Mouse (Mus musculus) cerebellum, adult 11 months (tissue): ENCODE data around the gene Kcnj15.

ENCODE experiments used
- DNase-seq: peaks from one replicate; pipeline ENCODE4 v3.0.0; 2022

The Kcnj15 gene

DNA sequence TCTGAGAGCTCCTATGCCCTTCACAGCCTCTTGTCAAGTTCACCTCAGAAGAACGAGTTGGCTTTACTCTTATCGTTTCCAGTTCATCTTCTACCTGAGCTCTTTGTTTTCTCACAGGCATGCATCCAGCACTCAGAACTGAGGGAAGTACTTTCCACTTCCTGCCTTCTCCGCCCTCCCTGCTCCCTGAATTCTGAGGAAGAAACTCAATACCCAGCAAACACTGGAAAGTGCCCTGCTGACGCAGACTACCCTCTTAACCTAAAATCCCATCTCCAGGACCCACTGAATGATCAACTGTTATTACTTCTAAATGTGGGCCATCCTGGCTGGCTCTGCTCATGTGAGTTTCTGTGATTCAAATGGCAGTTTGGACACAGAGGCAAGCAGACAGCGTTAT lies 8.7 kb upstream of the Kcnj15 start:
- no peak for DNase-seq

DNA sequence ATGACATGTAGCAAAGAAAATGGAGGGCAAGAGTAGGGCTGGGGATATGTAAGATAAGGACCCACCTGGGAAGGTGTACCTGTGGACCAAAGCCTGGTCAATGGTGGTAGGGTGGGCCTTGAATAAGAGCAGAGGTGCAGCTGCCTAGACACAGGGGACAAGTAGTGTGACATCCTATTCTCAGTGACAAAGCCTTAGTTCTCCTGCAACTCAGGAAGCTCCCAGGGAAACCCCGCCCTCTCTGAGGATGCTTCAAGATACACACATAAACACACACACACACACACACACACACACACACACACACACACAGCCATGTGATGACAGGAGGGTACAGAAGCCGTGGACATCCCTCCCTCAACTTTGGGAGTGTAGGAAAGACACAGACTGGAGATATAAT lies 710 bp upstream of the Kcnj15 start:
- DNase-seq, result no peak

DNA sequence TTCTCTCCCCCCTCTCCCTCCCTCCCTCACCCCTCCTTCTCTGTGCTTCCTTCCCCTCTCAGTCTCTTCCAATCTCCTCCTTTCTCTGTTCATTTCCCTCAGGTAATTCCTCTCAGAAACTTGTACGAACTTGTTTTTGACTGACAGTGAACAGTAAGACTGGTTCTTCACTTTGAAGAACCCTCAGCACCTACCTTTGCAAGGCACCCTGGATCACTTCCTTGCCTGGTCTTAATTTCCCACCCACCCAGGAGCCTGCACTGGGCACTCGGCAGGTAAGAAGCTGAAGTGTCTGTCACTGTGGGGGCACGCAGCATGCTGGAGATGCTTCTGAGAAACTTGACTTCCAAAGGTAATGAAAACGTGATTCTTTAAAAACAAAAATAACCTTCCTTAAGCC lies 742 bp downstream of the Kcnj15 start:
- no peak for DNase-seq

DNA sequence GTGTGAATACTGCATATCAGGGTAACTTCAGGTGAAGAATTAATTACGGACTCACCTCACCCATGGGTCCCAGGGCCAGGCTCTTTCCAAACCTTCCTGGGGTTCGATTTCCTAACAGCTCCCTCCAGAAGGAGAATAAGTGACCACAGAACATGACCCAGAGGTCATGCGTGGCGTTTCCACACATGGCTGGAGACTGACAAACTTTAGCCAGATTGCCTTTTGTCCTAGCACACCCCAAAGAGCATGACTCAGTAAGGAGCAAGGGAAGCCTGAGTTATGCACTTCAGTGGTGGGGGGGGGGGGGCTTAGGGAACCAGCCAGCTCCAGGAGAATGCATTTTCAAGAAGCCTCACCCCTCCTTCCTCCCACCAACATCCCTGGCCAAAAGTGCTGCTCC lies 2.1 kb downstream of the Kcnj15 start:
- no peak for DNase-seq

DNA sequence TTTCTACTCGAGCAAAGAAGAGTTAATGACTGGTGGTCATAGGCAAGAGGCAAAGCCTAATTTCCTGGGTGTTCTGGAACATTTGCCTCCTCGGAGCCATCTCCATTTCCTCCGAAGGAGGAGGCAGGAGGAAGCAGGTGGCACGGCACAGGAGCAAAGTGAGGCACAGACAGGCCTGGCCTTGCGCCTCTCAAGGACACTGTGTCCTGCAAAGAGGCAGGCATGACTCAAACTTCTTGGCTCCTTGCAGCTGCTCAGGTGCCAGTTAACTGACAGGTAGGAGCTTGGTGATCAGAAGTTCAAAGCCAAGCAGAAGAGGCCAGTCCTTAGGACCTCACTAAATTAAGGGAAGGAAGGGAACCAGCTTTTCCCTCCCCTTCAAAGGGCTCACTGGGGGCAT lies 3.3 kb downstream of the Kcnj15 start:
- no peak for DNase-seq

DNA sequence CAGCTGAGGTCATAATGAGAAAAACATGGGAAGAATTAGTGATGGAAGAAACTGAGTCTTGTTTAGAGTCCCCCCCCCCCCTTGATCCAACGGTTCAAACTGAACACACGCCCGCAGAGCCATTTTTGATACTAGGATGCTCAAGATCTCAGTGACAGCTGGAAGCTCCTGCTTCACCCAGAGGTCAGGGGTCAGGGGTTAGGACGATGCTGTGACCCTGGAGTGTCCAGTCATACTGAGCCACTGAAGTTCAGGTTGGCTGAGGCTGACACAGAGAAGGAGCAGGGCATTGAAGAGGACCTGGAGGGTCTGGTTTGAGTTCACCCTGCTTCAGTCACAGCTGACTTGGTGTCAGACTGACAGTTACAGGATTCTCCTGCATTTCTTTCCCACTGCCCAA lies 4.4 kb downstream of the Kcnj15 start:
- no peak for DNase-seq

DNA sequence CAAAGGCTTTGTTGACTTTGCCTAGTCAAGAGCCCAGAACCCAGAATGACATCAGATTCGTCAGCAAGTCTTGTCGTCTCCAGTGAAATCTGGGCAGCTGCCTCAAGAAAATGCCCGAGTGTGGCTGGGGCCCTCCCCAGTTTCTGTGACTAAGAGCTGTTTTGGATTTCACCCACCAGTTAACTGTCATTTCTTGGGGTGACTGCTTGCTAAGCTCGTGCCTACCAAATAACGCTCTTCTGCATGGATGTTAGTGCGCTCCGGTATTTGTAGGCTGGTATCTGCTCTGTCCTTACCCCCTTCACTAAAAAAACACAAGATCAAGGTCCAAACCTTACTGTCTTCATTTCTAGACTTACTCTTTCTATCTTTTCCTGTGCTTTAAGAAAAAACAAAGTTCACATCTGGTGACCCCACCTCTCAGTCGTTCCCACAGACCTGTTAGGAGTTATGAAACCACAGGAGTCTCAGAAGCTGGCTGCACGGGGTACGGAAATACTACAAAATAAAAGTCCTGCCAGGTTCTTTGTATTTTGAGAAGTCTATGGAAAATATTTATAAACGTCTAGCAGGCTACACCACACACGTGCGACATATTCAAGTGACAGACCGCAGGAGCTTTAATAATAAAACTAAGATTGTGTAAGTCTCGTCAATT lies 5.5 kb downstream of the Kcnj15 start:
- no peak for DNase-seq

DNA sequence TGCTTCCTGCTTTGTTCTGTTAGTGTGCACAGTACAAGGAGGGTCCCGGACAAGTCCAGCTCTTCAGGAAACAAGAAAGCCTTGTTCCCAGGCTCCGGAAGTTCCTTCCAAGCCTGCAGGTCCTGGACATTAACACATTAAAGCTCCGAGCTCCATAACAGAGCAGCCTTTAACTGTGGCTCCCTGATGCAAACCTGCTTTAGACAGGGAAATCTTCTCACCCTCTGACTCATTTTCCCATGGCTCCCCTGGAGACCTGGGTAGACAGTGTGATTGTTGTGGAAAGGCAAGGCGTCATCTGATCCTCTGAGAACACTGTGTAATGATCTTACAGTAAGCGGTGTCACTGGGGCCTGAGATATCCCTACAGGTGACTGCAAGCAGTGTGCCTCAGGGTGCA lies 7.0 kb downstream of the Kcnj15 start:
- DNase-seq, result no peak

DNA sequence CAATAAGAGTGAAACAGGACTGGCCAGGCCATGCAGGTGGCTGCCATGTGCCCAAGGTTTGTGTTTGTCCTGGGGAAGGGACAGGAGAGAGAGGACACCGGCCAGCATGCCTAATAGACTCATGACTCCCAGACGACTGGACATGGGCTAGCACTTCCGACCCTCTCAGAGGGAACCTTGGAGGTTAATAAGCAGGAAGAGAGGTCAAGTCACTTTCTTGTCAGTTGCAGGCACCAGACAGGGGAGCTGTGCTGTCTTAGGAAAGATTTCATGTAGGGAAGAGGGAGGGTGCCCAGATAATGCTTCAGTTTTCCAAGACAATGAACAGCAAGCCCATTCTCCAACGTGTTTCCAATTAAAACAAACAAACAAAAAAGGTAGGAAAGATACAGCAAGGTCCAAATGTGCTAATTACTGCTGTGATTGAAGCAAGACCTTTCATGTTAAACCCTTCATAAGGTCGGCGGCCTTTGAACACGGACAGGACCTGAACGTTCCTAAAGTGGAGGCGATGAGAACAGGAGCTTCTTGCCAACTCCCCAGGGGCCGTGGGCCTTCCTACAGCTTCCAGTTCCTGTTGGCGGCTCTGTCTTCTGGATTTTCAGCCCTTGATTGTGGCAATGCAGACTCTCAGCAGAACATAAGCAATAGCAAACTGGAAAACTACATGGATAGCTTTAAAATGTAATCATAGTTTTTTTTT lies 10.3 kb downstream of the Kcnj15 start:
- no peak for DNase-seq

DNA sequence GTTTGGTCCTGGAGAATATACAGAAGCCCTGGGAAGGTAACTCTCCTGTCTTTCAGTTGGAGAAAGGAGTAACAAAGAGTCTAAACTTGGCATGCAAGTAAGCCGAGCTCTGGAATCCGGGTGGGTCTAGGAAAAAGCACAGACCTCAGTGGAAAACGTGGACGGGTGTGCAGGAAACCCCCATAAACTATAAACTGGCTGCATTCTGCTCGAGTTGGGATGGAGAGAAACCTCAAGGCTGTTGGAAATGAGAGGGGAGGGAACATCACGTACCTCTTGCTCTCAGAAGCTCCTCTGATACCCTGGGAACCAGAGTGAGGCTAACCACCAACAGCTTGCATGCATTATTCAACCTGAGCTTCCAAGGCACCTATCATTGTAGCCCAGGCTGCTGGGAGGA lies 12.3 kb downstream of the Kcnj15 start:
- DNase-seq, result no peak

DNA sequence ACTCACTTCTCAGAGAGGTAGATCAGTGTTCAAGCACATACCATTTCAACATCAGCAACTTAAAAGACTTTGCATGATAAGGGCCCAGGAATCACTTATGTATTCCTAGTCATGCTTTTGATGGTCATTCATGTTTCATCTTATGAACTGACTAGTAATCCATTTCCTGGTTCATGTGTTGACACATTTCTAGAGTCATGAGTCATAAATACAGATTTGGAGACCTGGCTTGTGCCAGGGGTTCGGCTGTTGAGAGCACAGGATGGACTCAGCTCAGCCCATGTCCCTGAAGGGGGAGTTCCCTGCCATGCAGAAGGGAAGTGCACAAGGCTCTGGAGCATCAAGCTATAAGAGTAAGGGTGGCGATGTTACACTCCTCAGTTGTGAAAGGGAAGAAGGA lies 15.7 kb downstream of the Kcnj15 start:
- DNase-seq, result no peak

DNA sequence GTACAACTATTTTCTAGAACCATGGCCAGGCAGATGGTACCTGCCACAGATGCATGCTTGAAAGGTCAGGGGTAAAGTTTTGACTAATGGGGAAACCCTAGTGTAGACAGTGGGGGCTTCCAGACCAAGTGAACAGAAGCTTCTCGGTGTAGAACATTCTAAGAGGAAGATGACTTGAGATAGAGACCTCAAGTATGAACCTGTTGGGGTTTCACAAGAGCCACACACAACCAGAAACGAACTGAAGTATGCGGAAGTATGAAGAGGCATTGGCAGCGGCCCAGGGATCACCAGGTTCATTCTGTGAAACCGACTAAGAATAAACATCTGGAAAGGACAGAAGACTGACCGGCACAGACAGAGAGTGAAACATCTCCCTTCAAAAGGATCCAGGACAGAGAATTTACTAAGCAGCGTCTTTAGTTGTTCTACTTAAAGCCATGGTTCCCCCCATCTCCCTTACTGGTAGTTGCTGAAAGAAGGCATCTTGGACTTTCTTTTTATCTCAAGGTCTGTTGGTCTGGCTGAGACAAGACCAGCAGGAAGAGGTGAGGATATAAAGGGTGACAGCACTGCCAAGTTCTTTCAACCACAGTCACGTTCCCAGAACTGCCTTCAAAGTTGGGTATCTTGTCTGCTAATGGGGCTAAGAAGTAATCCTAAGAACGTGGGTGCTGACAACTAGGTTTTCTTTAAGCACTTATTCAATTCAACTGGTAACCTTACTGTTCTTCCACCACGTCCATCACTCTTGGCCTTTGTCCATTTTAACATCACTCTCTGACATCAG lies 18.6 kb downstream of the Kcnj15 start:
- DNase-seq, result no peak

DNA sequence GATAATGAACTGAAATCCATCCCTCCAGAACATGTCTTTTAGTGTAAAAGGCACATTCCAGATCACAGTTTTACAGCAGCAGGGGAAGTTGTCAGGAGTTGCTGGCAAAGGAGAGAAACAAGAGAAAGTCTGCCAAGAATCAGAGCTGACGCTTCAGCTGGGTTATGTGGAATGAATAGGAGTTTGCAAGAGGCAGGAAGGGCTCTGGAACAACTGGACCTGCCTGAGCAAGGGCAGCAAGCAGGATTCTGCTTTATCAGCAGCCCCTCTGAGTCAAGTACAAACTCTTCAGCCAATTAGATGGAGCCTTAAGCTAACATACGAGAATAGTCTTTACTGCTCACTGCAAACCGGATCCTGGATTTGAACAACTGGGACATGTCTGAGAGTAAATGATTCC lies 21.7 kb downstream of the Kcnj15 start:
- no peak for DNase-seq

DNA sequence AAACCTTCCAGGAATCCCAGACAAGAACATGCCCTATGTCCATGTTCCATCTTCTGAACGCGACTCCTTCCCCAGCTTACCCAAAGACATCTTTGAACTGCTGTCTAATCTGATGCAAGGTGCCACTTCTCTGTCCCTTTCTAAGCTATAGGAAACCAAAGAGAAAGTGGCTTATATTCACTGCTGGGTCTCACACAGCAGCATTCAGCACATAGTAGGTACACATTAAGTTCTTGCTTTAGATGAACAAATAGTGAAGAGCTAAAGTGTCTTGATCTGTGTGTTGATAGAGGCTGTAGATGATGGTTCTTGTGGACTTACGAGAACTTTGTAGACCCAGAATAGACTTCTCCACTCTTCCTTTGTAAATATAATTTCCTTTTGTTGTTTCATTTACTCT lies 23.0 kb downstream of the Kcnj15 start:
- no peak for DNase-seq

DNA sequence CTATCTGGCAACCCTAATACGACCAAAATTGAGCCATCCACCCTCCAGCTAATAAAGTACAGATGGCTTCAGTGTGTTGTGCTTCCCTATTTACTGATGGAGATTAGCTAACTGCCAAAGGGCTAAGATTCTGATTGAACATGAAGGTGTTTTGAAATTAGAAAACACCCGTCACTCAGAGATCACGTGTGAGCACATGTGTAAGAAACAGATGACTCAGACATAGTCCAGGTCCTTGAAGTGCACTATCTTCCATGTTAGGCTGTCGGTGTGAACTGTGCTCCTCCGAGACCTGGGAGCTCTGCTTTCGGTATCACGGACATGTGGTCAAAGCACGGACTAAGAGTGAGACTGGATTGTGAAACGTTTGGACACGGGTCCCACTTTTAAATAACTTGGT lies 26.0 kb downstream of the Kcnj15 start:
- no peak for DNase-seq

DNA sequence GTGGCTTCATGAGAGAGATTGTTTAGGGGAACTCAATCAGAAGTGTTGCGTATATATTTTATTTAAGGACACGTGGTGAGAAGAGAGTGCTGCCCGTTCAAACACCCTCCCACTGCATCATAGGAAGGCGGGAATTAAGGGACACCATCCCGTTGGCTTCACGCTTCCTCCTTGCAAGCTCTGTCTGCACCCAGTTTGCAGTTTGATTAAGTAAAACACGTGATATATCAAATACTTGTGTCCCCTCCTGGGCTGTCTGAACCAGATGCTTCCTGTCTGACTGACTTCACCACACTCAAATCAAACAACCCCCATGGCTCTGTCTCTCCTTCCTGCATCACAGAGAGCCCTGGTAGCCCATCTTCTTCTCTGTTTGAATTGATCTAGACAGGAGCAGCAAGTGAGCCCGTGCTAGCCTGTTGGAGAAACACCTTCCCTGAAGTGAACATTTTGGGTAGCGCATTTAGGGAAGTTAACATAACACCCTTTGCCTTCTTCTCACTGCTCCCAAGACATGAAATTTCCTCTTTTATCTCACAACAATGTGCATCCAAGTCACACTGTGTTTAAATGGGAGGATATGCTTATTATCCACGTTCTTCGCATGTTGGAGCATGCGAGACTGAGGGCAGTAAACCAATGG lies 26.8 kb downstream of the Kcnj15 start:
- no peak for DNase-seq

DNA sequence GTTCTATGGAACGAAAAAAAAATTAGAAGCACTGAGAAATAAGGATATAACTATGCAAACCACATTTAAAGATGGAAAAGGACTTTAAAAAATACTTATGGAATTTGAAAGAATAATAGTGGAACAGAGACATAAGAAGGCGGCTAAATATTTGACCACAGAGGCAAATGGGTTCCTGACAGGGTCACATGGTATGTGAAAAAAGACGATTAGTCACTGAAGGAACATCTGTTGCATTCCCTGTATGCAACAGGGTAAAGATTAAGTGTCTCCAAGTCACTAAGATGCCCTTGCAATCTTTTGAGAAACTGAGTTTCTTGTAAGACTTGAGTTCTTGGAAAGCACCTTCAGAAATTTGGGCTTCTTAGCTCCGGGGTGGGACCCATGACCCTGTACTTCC lies 27.7 kb downstream of the Kcnj15 start:
- no peak for DNase-seq

DNA sequence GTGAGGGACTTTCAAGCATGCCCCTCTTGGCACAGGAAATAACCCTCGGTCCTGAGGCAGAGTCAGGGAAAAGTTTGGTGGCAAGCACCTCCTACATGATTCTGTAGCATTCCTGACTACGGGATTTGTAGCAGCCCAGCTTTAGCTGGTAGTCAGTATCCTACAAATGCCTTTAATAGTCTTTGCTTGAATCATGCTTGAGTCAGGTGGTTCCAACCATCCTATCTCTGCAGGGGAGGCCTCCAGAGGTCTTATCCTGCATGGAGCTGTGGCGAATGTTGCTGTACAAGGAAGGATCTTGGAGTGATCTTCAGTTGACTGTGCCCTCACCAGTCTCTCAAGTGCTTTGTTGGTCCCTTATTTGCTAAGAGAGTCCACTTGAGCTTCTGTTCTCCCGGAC lies 28.4 kb downstream of the Kcnj15 start:
- no peak for DNase-seq

DNA sequence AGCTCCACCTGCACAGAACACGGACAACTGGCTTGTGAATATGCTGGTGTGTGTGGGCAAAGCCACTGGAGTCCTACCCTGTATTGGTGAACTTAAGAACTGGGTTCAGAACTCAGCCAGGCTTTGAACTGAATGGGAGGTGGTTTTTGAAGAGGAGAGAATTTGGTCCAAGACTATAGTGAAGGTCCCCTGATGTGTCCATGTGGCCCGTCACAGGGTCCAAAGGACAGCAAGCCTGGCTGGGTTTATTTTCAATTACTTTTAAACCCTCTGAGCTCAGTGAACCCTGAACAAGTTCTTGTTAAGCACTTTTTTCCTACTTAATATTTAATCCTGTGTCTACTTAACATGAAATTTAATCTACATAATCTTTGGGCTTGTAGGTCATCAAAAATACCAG lies 30.3 kb downstream of the Kcnj15 start:
- DNase-seq, result no peak

DNA sequence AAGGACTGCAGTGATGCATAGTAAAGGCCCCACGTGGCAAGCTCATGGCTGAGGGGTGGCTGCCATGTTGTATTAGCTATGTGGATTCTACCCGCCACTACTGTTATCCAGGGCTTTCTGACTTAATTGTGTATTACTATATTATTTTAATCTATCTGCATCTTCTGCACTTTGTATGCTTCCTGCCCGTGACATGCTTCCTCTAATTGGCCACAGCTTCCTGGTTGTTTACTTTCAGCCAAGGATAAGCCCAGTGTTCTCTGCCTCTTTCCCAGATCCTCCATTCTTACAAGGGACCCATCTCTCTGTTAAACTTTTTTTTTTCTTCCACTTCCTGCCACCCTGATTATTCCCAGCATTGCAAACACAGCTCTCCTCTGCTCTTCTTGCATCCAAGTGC lies 32.0 kb downstream of the Kcnj15 start:
- no peak for DNase-seq

DNA sequence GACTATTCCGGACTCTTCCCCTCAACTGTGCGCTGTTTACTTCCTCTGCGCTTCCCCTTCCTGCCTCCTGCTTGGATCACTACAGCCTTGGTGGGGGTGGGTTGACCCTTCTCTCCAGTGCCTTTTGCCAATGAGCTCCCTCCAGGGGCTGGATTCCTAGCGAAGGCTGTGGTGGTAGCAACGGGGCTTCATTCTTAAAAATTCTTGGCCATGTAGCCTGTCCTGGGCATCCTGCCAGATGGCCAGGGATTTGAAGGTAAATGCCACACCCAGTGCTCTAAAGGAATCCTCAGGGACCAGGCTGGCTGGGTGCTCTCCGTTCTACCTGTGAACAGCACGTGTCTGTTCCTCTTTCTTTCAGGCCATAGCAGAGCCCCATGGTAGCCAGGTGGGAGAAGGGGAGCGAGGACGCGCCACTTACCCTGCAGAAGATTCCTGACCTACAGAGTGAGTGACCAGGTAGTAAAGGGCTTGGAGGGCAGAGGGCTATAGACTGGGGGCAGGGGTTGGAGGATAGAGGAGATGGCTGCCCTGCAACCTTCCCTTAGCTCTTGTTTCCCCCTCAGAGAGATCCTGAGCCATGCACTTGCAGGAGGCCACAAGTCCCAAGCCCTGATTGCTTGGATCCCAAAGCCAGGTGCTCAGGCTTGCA lies 34.2 kb downstream of the Kcnj15 start:
- DNase-seq, result no peak

DNA sequence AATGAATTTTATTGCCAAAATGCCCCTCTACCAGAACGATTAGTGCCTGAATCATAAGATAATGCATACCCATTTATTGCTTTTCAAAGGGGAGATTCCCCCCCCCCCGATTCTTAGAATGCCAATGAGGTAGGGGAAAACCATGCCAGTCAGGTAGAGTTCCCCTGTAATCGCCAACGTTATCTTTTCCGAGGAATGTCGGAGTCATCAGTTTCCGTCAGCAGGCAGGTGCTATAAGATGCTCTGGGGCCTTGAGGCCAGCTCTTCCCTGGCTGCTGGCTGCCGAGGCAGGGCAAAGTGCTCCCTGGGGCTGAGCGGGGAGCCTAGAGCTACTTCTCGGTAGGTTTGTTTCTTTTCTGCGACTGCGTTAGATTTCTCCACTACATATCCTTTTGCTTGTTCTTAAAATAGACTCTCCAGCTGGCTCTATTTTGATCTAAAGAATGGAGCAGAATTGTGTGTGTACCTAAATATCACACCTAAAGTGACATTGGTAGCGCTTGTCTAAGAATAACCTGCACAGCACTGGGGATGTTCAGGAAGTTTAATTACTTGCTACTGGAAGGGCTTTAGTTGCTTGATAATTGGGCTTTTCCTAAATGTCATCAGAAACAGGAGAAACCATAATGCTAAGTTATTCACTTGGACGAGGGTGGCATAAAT lies 35.6 kb downstream of the Kcnj15 start:
- DNase-seq, result no peak

DNA sequence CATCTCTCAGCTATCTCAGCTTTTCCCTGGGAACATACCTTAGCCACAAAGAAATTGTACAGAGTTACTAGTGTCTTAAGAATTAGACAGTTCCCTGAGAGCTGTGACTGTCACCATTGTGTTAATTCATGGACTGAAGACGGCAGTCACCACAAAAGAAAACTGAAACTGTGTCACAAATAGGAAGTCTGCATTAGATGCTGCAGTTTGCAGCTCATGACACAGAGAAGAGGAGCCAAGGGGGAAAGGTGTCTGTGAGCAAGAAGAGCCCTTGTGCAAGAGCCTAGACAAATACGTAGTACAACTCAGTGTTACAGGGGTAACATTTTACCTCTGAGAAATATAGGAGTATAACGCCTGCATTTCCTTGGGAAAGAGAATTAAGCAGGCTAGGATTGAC lies 40.3 kb downstream of the Kcnj15 start:
- DNase-seq, result no peak
